Mouse (Mus musculus) midbrain, postnatal 0 days (tissue): ENCODE results near the gene A230072I06Rik. TPM values are rescaled to one million over a fixed set of nuclear protein-coding genes. Genes with fewer than 3 reads are reported as not detected.

Source experiments
- ATAC-seq: fragments of 200-750 bp; cut with Nextera tagmentation; 2 replicates; pipeline ENCODE4 v1.8.0; 2017; ENCODE audit warnings: moderate number of reproducible peaks, mild to moderate bottlenecking, moderate TSS enrichment, moderate library complexity; ENCODE audit not compliant: low FRiP score
- DNase-seq: peaks from one replicate; pipeline ENCODE4 v3.0.0-alpha.2; 2015; ENCODE audit warnings: low spot score
- H3K27ac ChIP-seq: fragments of 300-500 bp; sonication (generic); 2 replicates; pipeline ENCODE4 v1.5.1; 2014; ENCODE audit warnings: low read depth, mild to moderate bottlenecking, low read length, mixed read lengths
- H3K27me3 ChIP-seq: fragments of 300-500 bp; sonication (generic); 2 replicates; pipeline ENCODE4 v1.6.1; 2014; ENCODE audit warnings: low read length, control low read depth, mixed read lengths; ENCODE audit not compliant: insufficient read depth
- H3K36me3 ChIP-seq: fragments of 300-500 bp; sonication (generic); 2 replicates; pipeline ENCODE4 v1.6.1; 2014; ENCODE audit warnings: low read length, control low read depth, mixed read lengths; ENCODE audit not compliant: insufficient read depth
- H3K4me1 ChIP-seq: fragments of 300-500 bp; sonication (generic); 2 replicates; pipeline ENCODE4 v1.6.1; 2014; ENCODE audit warnings: mild to moderate bottlenecking, control low read depth, antibody characterized with exemption, low read length, mixed read lengths; ENCODE audit not compliant: insufficient read depth
- H3K4me2 ChIP-seq: fragments of 300-500 bp; sonication (generic); 2 replicates; pipeline ENCODE4 v1.6.1; 2014; ENCODE audit warnings: low read depth, mild to moderate bottlenecking, low read length, mixed read lengths; ENCODE audit not compliant: poor library complexity, severe bottlenecking
- H3K4me3 ChIP-seq: fragments of 300-500 bp; sonication (generic); 2 replicates; pipeline ENCODE4 v1.5.1; 2014; ENCODE audit warnings: low read depth, mild to moderate bottlenecking, low read length, moderate library complexity
- H3K9ac ChIP-seq: fragments of 300-500 bp; sonication (generic); replicated peaks from 2 replicates; pipeline ENCODE4 v1.6.1; 2014; ENCODE audit warnings: mild to moderate bottlenecking, low read length, moderate library complexity, mixed read lengths; ENCODE audit not compliant: poor library complexity, severe bottlenecking
- H3K9me3 ChIP-seq: fragments of 300-500 bp; sonication (generic); 2 replicates; pipeline ENCODE4 v1.6.1; 2016; ENCODE audit warnings: low read length, control low read depth
- CTCF ChIP-seq: IDR thresholded peaks from 2 replicates; pipeline ENCODE4 v1.5.1; 2016; ENCODE audit warnings: antibody characterized with exemption, mild to moderate bottlenecking
- WGBS: fragments of 180-500 bp; shearing (Covaris S2); extraction: QIAGEN DNeasy Blood & Tissue Kit; methylation state at CpG from one replicate; pipeline ENCODE4 v1.1.7; 2014; 5-methylcytosine and 5-hydroxymethylcytosine counted together
- polyA plus RNA-seq: library from polyadenylated mRNA; unstranded; fragments of >200 nt; fragmentation: Nextera tagmentation; extraction: Ambion mirVana; gene quantifications from 2 replicates; pipeline ENCODE4 v1.2.1, GENCODE M21; 2015
- total RNA-seq: library from RNA; depleted of rRNA; stranded (reverse); fragments of >200 nt; gene quantifications from 2 replicates; pipeline ENCODE4 v1.2.3, GENCODE M21; 2014; rRNA removed

A230072I06Rik gene
- total and polyA plus RNA-seq, 2 experiments from 2014 or later: not detected

DNA sequence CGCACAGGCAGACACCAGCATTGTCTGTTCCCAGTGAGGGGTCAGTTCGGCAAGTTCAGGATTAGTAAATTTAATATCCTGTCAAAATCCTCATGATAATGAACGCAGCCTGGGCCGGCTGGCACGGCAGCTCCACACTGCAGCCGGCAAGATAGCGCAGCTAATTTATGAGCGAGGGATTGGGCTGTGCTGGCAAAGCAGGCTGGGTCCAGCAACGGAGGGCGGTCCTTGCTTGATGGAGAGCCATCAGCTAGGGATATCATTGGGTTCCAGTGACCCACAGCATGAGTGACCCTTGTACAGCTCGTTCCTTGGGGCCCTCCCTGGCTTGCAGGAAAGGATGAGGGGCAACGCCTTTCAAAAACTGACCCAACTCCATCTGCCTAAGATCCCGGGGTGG lies 48.6 kb downstream of the A230072I06Rik start:
- no peaks in the 10 kb centered on the region for H3K36me3 ChIP-seq
- 0 out of 2 replicates have a peak, but pooled peaks cover 5% of the 10 kb centered on the region for H3K4me1 ChIP-seq
- H3K27me3 ChIP-seq: peaks cover 38% of the 10 kb centered on the region; the same call in 1 of the 2 replicates
- H3K9ac ChIP-seq: no peak overlapping the region
- WGBS: 24% methylated on average over 13 of the region's 13 CpGs
- no peak for TF ChIP-seq CTCF
- no peak overlapping the region for H3K27ac ChIP-seq
- DNase-seq (no peak), ATAC-seq (no peak)
- H3K9me3 ChIP-seq: no peaks in the 10 kb centered on the region
- no peak overlapping the region for H3K4me3 ChIP-seq
- H3K4me2 ChIP-seq: peak overlapping the region; percentile 22; the same call in 1 of the 2 replicates

DNA sequence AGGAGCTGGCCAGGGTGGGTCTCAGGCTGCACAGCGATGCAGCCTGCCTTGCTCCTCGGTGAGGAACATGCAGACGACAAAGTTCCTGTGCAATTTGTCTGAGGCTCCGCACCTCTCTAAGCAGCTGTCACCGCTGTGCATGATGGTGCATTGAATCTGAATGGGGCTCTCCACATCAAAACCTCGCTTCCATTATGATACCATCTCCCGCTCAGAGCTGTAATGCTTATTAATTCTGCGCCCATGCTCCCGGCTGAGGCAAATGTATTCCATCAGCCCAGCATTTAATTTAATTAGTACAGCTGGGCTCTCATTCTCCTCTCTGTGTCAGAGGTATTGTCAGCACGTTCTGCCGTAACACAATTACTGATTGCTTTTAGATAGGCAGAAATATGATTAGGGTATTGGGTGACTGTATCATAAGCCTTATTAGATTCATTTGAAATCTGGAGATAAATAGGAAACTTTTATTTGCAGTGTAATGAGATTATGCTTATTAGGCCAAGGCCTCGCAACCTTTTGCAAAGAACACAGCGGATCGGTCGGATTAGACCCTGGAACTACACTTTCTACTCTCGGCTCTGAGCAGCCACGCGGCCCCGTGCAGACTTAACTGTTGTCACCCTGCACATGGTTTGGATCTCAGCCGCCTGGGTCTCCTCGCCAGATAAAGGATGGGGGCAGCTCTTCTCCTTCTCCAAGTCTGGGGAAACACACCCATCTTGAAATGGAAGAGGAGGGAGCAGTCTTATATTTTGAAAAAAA lies 49.3 kb downstream of the A230072I06Rik start:
- WGBS: 25% methylated on average over 21 of the region's 21 CpGs

DNA sequence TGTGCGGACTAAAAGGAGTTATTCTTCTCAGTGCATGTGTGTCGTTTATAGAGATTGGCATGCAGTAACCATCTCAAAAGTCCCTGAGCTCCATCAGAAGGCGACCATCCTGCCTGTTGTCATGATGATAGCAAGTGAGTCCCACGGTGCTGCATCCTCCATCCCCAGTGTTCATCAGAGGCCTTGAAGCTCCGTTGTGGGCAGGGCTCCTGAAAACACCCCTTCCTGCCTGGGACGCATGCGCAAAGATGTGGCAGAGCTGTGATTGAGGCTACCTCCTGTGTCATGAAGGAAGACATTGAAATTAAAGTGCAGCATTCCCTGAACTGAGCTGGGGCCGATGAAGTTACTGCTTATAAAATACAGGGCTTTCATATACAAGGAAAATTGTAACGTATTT lies 49.9 kb downstream of the A230072I06Rik start:
- H3K9ac ChIP-seq: no peak overlapping the region
- 0 out of 2 replicates have a peak, but pooled peaks cover 5% of the 10 kb centered on the region for H3K4me1 ChIP-seq
- no peak overlapping the region for H3K4me3 ChIP-seq
- no peaks in the 10 kb centered on the region for H3K36me3 ChIP-seq
- H3K9me3 ChIP-seq: no peaks in the 10 kb centered on the region
- H3K27ac ChIP-seq: no peak overlapping the region; the same call in 1 of the 2 replicates
- DNase-seq: no peak
- ATAC-seq: no peak
- 53% methylated on average over 9 of the region's 9 CpGs for WGBS
- peaks cover 39% of the 10 kb centered on the region for H3K27me3 ChIP-seq
- no peak overlapping the region for H3K4me2 ChIP-seq
- no peak for TF ChIP-seq CTCF

More for the DNA sequence above, 49.3 kb downstream of the A230072I06Rik start:
- no peak for TF ChIP-seq CTCF
- Histone ChIP-seq H3K9me3 (no peaks in the 10 kb centered on the region), H3K27me3 (peaks cover 41% of the 10 kb centered on the region), H3K27ac (no peak overlapping the region; the same call in 1 of the 2 replicates), H3K9ac (no peak overlapping the region), H3K4me2 (peak overlapping the region; percentile 22; the same call in 1 of the 2 replicates), H3K4me3 (no peak overlapping the region), H3K4me1 (0 out of 2 replicates have a peak, but pooled peaks cover 5% of the 10 kb centered on the region), H3K36me3 (no peaks in the 10 kb centered on the region)
- ATAC-seq: no peak
- peak; percentile 61 for DNase-seq

DNA sequence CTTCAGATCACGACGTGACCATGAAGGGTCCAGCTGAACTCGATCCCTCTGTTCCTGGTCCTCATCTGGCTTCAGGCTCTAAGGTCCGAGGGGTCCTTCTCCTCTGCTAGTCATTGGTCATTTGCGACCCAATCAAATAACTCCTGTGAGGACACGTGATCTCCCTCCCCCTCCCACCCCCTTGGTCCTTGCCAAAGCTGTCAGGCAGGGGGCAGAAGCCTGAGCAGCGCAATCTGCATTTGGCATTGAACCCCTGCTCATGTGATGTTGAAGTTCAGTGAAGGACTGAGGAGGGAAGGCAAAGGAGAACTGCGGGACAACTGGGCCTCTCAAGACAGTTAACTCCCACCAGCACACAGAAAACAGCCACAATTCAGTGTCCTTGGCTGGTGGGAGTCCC lies 51.4 kb downstream of the A230072I06Rik start:
- no peak overlapping the region for H3K4me2 ChIP-seq
- ATAC-seq (peak; percentile 25), DNase-seq (peak; percentile 81)
- H3K9me3 ChIP-seq: no peaks in the 10 kb centered on the region
- H3K9ac ChIP-seq: no peak overlapping the region
- 17% methylated on average over 8 of the region's 8 CpGs for WGBS
- no peaks in the 10 kb centered on the region for H3K36me3 ChIP-seq
- H3K4me1 ChIP-seq: 0 out of 2 replicates have a peak, but pooled peaks cover 5% of the 10 kb centered on the region
- H3K27ac ChIP-seq: peak overlapping the region; percentile 43; the same call in 1 of the 2 replicates
- no peak overlapping the region for H3K4me3 ChIP-seq
- H3K27me3 ChIP-seq: peaks cover 42% of the 10 kb centered on the region
- TF ChIP-seq CTCF: peak; percentile 55

Other genes starting within 250 kb of the A230072I06Rik start
- 16.8 and 17.7 TPM in 2 replicates for gene Sox1, start 116.5 kb downstream of the A230072I06Rik start, total RNA-seq
- gene Sox1, start 116.5 kb downstream of the A230072I06Rik start, polyA plus RNA-seq: 1.6 and 2.6 TPM in 2 replicates